Mouse (Mus musculus) ES-E14 (cell line): ENCODE data around the gene Iqgap1.

ENCODE experiments used
- CHD2 ChIP-seq: IDR thresholded peaks from 2 replicates; pipeline ENCODE4 v1.6.1; 2014; ENCODE audit warnings: mild to moderate bottlenecking, low read depth, low read length, inconsistent platforms
- HCFC1 ChIP-seq: IDR thresholded peaks from 2 replicates; pipeline ENCODE4 v1.6.1; 2012; ENCODE audit warnings: low read length, inconsistent platforms, borderline replicate concordance; ENCODE audit not compliant: insufficient read depth
- MAFK ChIP-seq: IDR thresholded peaks from 2 replicates; pipeline ENCODE4 v1.6.1; 2014; ENCODE audit warnings: mild to moderate bottlenecking, low read depth, low read length, inconsistent platforms; ENCODE audit not compliant: insufficient read depth
- ZC3H11A ChIP-seq: IDR thresholded peaks from 2 replicates; pipeline ENCODE4 v1.6.1; 2012; ENCODE audit warnings: low read depth, mild to moderate bottlenecking, inconsistent platforms, low read length, borderline replicate concordance
- ZNF384 ChIP-seq: IDR thresholded peaks from 2 replicates; pipeline ENCODE4 v1.6.1; 2012; ENCODE audit warnings: low read depth, low read length, inconsistent platforms

GRCm38 (mm10) chr7:80749624-80750023 lies 76.2 kb downstream of the Iqgap1 start:
- TF ChIP-seq MAFK (no peak), HCFC1 (no peak), CHD2 (no peak), ZC3H11A (no peak), ZNF384 (no peak)
